Mouse (Mus musculus) lung, postnatal 36 days (tissue): ENCODE measurements around the gene Hsh2d.

Experiments used
- DNase-seq: peaks from one replicate; pipeline ENCODE4 v3.0.0; 2022; ENCODE audit warnings: mixed read lengths

The Hsh2d gene

DNA sequence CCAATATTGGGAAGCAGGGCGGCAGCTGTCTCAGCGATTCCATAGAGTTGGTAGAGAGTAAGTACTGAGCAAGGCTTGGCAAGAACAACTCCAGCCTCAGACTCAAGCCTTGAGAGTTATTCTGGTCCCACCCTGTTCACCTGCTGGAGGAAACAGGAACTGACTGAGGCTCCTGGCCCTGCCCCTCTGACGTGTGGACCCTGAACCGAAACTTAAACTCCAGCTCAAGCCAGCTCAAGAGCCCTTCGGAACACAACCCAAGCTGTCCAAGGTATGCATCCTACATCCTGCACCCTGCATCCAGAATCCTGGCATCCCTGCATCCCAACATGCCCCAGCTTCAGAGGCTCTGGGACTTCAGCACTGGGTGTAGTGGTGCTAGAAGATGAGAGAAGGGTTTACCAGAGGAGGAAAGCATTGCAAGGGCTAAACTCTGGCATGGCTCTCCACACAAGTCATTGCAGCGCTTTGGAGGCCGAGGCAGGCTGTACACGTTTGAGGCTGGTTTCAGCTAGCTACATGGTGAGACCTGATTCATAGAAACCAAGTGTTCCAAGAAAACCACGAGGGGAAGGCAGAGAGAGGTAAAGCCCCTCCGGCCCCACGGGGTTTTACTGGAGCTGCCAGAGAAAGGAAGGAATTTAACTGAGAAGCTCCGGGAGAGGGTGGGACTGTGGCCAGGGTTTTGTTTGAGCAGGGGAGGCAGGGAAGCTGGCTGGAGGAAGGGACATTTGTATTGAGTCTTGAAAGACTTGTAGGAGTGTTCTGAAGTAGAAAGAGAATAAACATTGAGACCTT, at the start of gene Hsh2d:
Gene Hsh2d, plus strand, starts transcription at position 222 of the 798 bp plus-strand sequence.
- peak; percentile 76 for DNase-seq

DNA sequence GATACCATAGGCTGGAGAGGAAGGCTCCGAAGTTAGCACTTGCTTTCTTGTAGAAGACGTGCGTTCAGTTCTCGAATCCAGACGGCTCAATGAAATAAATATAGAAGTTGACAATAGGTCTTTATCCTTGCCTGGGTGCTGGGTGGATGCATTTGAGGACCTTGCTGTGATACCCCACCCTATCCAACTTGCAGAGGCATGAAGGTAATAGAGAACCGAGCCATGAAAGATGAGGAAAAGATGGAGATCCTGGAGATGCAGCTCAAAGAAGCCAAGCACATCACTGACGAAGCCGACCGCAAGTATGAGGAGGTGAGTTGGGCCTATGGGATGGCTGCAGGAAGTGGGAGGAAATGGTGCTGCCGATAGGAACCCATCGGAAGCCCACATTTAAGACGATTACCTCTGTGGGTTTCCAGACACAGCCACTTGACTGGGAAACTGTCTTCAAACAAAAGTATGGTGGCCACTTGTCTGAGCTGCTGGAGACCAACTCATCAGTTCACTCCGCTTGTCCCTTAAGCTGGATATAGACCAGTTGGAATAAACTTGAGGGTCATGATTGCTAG, 46.1 kb upstream of the Hsh2d start:
- no peak for DNase-seq

DNA sequence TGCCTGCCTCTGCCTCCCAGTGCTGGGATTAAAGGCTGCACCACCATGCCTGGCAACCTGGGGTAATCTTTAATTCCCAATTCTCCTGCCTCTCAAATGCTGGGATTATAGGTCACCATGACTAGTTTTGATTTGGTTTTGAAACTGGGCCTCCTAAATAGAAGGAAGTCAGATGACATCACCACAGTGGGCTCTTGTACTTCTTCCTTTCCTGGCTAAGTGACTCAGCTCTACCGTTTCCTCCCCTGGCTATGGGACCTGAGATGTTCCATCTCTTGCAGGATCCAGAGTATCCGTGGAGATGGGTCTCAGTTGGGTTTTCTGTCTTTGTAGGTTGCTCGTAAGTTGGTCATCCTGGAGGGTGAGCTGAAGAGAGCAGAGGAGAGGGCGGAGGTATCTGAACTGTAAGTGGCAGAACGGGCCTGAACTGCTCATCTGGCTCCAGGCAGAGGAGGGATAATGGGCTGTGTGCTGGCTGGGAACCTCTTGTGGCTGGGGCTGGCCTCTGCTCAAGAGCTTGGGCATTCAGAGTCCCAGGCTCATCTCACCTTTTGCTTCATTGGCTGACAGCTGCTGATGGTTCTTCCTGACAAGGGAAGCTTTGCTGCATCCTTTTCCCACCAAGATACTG, 45.0 kb upstream of the Hsh2d start:
- DNase-seq = no peak

DNA sequence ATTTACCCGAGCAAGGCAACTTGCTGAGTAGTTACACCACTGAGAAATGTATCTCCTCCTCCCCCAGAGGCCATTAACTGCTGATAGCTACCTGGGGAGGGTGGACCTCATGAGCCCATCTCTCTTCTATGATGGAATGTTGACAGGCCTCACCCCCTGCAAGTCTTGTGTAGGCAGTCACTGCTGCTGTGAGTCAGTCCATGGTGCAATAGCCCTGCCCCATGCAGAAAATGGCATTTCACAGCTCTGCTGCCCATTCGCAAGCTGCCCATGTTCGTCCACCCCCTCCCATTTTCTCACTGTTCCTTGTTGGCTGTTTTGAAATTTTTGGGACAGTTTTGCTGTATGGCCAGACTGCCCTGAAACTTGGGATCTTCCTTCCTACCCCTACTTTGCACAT, 43.9 kb upstream of the Hsh2d start:
- DNase-seq = no peak

DNA sequence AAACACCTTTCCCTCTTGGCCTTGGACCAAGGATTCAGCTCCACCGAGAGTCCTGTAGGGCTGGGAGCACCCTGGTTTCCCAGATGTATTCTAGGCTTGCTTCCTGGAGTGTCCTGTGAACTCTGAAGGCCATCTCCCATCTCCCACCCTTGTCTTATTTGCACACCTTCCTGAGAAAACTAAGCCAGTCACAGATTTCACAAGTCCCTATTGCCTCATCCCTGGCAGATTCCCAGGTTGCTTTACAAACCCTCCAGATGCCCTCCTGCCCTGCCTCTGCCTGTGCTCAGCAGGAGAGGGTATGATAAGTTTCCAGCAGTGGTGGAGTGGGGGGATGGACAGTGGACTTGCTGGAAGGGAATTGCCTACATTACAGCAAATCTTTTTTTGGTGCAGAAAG, 43.4 kb upstream of the Hsh2d start:
- peak; percentile 90 for DNase-seq

DNA sequence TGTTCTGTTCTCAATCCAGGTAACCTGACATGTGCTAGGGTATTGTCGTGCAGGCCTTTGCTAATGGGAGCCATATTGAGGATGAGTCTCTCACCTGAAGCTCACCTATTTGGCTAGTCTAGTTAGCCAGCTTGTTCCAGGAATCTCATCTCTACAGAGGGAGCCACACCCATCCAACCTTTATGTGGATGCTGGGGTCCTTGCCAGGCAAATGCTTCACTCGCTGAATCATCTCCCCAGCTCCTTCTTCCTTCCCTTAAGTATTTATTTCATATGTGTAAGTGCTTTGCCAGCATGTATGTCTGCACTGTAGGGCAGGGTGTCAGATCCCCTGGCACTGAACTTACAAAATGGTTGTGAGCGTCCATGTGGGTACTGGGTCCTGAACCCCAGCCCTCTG, 42.9 kb upstream of the Hsh2d start:
- no peak for DNase-seq

DNA sequence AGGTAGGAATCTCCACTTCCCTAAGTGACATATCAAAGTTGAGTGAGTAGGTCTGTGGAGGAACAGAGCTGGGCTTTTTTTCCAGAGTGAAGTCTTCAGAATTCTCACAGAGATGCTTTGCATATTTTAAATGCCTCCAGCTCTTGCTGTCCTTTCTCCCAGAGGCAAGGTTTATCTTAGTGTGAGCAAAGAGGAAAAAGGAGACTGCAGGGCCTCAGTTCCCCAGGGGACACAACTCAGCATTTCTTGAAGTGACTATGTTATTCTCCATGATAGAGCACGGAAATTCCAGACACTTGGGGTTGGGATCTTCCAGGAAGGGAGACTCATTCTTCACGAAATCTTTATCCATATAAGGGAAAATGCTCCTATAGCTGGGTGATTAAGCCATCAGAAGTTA, 42.2 kb upstream of the Hsh2d start:
- DNase-seq = no peak

DNA sequence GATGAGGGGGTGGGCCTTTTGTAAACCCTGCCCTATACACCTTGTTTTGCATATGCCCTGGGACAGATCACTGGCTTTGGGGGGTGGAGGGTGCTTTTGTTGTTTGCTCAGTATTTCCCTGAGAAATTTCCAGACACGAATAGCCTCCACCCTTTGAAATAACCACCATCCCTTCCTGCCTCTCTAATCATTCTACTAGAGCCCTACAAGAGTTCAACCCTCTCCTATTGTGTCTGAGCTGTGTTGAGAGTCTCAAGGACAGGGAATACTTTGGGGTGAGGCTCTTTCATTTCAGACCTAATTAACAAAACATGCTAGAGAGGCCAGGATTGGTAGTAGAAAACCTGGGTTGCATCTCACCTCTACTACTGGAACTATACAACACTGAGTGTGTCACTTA, 40.4 kb upstream of the Hsh2d start:
- no peak for DNase-seq

DNA sequence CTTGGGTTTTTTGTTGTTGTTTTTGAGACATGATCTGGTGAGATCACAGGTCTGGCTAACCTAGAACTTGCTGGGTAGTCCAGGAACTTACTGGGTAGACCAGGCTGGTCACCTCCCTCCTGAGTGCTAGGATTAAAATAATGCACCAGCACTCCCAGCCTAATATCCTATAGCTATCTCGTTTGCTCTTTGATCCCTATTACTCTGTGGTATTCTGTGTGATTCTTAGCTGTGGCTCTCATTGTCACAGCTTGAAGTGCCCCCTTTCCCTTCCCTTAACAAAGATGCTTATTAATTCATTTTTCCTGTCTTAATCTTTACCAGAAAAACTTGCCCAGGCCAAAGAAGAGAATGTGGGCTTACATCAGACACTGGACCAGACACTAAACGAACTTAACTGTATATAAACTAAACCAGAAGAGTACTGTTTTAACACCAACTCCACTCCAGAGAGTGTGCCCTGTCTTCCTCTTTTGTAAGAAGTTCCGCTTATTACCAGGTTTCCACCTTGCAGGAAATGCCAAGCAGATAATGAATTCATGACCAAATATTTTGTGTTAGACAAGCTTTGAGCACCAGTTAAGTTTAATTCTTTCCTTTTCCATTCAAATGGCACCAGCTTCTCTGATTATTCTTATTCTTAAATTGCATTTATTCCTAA, 37.9 kb upstream of the Hsh2d start:
- no peak for DNase-seq

DNA sequence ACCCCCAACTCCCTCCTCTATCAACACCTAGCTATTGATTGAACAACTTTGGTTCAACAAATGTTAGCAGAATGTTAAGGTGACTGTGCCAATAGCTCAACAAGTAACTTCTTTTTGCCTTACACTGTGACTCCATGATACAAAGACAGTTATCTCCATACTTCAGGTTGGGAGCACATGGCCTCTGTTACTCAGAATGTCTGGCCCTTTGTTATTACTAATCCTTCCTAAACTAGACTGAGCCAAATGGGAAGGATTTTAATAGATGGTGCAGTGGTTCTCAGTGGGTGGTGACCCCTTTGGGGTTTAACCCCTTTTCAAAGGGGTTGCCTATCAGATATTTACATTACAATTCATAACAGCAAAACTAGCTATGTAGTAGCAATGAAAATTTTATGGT, 36.1 kb upstream of the Hsh2d start:
- no peak for DNase-seq

DNA sequence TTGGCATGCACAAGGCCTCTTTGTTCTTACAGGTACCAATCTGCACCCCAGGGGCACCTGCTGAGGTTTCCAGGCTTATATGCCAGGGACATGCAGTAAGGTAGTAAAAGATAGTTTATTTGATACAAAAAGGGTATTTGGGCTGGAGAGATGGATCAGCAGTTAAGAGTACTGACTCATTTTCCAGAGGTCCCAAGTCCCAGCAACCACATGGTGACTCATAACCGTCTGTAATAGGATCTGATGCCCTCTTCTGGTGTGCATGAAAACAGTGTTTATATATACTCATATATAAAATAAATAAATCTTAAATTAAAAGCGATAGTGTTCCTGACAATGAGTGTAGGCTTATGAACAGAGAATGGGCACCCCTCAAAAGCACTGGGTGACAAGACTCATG, 31.3 kb upstream of the Hsh2d start:
- DNase-seq = no peak

DNA sequence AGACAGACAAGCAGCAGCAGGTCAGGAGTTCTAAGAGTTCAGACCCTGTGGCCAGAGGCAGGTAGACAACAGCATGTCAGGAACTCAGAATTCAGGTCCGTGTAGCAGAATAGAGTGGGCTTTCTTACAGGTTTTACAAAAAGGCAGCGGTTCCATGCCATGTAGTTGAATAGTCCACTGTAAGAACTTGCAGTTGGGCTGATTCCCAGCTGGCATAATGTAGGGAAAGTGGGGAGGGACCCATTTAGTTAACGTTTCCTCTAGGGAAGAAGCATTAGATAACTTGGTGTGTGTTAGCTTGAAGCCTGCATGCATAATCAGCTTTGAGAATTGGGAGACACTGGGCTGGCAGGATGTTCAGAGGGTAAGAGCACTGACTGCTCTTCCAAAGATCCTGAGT, 30.7 kb upstream of the Hsh2d start:
- no peak for DNase-seq

DNA sequence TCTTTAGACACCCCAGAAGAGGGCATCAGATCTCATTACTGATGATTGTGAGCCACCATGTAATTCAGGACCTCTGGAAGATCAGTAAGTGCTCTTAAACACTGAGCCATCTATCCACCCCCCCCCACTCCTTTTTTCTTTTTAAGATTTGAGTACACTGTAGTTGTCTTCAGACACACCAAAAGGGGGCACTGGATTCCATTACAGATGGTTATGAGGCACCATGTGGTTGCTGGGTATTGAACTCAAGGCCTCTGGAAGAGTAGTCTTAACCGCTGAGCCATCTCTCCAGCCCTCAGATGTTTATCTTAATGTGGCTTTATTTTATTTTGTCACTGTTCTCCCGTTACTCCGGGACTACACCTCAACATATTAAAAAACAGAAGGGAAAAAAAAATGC, 29.4 kb upstream of the Hsh2d start:
- DNase-seq = no peak

DNA sequence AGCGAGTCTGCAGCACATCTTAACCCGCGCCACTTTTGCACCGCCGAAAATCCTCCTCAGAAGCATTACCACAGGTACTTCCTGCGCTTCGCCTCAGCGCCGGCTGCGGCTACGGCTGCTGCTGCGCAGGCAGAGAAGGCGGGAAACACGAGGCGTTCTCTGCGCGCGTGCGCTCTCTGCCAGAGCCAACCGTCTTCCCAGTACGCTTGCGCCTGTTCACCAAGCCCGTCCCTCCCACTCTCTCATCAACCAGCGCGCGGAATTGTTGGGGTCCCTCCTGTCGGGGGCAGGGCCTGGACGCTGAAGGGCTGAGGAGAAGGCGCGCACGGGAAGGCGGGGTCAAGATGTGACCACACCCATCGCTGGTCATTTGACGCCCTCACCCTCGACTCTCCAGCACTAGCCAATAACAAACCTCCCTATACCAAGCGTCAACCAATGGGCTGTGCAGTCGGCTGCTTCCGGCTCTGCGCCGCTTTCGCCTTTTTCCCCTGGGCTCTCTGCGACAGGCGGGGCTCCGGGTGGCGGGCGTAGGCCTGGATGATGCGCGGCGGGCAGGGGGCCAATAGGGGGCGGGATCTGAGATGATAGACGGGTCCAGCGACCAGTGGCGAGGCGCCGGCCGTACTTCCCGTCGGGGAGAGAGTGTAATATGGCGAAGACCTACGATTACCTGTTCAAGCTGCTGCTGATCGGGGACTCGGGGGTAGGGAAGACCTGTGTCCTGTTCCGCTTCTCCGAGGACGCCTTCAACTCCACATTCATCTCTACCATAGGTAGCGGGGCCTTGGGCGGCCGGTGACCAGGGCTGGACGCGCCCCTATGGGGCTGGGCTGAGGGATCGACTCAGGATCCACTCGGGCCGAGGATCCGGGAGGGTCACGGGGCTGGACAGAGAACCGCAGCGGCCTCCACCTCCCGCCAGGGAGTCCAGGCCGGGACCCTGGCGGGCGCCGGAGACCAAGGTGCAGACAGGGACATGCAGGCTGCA, 28.4 kb upstream of the Hsh2d start, which contains the start of gene Rab8a:
Gene Rab8a, plus strand, starts transcription at position 494 of the 991 bp plus-strand sequence.
- DNase-seq = peak; percentile 99

DNA sequence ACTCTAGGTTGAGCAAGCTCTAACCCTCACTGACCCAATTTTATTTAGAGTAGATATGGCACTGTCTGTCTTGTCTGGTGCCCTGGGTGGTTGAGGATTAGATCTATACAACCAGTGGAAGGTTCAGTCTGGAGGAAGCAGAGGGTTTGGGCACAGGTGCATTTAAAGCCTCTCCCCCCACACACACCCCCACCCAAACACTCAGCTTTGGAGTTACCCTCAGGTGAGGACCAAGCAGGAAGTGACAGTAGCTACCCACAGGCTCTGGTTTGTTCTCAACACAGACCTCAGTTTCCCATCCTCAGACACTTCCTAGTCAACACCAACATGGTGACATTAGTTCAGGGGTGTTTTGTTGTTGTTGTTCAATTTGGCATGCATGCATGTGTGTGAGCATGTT, 26.6 kb upstream of the Hsh2d start:
- no peak for DNase-seq

DNA sequence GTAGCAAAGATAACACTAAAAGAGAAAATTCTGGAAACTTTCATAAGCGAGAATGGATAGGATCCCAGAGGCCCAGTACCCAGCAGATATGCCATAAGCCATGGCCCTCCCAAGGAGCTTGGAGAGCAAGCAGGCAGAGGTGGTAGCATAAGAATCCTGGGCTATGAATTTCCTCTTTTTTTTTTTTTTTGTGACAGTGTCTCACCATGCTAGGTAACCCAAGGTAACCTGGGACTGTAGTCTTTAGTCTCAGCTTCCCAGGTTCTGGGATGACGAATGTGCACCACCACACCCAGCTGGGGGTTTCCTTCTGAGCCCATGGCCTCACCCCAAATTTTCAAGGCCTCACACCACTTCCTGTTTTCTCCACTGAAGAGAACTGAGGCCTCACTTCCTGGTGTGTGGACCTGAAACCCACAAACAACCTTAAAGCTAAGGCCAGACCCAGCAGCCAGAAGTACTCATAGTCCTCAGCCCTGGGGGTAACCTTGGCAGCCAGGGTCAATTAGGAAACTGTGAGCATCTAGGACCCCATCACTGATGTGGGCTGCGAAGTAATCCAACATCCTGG, 20.3 kb upstream of the Hsh2d start:
- peak; percentile 64 for DNase-seq

DNA sequence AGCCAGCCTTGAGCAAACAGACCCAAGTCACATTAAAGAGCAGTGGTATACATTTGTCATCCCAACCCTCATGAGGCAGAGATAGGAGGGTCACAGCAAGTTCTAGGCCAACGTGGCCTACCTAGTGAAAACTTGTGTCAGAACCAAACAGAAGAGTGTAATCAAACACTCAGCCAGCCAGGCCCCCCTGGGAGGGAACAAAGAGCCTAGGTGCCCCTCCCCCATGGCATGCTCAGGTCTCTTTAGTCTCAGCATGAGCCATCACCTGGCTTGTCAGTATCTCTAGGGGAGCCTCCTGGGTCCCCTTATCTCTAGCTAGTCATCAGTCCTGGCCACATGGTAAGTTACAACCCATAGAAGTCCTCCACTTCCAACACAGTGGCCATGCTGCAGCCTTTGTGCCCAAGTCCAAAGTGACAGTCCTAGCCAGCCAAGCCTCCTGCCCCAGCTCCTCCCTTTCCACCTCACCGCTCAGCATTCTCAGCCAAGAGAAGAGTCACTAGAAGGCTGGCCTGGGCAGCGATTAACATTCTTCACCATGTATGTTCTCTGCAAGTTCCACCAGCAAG, 19.7 kb upstream of the Hsh2d start:
- no peak for DNase-seq

DNA sequence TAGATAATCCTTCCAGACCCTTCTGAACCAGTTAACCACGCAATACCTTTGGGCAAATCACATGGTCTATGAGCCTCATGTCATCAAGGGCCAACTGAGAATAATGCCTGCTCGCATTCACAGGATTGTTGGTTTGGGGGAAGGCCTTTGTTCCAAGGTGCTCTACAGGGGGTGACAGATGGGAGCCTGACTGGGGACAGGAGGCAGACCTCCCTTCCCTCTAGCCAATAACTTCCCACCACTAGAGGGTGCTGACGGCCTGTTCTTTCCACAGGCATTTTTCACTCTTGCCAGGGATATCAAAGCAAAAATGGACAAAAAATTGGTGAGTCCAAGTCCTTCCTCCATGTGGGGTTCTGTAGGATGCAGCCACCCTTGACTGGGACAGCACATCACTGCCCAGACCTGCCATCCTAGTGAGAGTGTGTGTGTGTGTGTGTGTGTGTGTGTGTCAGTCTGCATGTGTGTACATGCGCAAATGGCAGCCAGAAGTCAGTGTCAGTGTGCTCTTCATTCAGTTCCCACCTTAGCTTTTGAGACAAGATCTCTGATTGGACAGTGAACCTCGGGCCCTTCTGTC, 12.0 kb upstream of the Hsh2d start:
- peak; percentile 88 for DNase-seq

DNA sequence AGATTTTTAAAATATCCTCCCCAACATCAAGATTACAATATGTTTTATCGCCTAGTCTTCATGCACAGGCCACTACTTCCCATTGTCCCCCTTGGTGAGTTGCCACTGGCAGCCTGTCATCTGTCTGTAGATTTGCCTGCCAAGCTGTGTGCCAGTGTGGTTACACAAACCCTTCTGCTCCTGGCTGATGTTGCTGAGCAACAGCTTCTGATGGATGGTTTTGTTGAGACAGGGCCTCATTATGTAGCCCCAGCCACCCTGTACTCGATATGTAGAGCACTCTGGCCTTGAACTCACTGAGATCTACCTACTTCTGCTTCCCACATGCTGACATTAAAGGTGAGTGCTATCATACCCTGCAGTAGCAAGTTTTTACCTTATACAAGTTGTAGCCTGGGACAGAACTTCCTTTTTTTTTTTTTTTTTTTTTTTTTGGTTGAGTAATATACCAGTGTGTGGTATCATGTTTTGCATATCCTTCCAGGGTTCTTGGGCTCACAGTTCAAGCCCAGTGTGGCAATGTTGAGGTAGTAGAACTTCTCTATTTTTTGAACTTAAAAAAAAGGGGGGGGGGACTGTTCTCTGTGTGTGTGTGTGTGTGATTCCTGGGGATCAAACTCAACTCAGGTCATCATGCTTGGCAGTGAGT, 5.8 kb upstream of the Hsh2d start:
- peak; percentile 38 for DNase-seq

DNA sequence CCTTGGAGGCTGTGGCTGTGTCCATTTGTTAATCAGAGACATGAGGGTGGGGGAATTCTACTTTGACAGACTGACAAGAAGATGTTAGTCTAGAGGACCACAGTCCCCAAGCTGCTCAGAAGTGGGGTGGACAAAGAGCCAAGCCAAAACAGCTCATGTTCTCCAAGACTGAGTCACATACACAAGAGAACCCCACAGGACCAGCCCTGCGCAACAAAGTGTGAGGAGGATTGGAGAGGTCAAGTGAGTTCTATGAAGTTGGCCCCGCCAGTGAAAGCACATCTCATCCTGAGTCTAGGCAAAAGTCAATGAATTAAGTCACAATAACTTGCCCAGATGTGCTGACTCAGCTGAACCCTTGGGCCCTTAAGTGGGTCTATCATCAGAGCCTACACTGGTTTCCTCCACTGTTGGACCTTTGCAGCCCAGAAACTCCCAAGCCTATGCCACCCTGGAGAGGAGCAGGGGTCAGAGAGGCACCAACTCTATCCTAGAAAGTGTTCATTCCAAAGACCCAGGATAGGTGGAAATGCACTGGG, 1.6 kb upstream of the Hsh2d start:
- DNase-seq = no peak

DNA sequence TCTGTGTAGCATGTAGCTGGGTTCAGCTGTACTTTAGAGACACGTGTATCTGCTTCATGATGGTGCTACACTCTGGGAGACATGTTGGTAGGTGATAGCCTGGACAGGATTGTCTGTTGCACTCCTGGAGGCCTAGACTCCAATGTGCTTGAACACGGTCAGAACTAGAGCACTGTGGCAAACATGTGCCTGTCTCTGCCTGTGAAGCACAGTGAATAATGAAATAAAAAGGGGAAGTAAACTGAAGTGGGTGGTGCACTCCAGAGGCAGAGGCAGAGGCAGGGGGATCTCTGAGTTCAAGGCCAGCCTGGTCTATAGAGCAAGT, 739 bp downstream of the Hsh2d start:
- no peak for DNase-seq
